Mouse (Mus musculus) heart, postnatal 10 days (tissue): ENCODE measurements at regions not wholly inside any gene's neighbourhood (a gene's known extent, or its start where the extent isn't known, plus 50 kb on each side); places are given as distances from the start of the nearest gene placed in this dataset.

Experiments
- DNase-seq, 2 experiments: peaks; one replicate each; pipeline ENCODE4 v3.0.0; 2021
- intact Hi-C: fragments of 180-260 bp; cut with DNase I; formaldehyde crosslinking; loops from one replicate; pipeline ENCODE4 v1.15.1; 2025

- DNase-seq: no peak
- intact Hi-C loops: no loop called here
Measured at GRCm38 (mm10) chr13:83439619-83440436, 64.0 kb upstream of the Mef2c start.

- intact Hi-C loops: no loop called here
- no peak for DNase-seq
Measured at GRCm38 (mm10) chr13:83444277-83444676, 59.6 kb upstream of the Mef2c start.

GRCm38 (mm10) chr13:83450820-83451219, 53.0 kb upstream of the Mef2c start:
- intact Hi-C loops: no loop called here
- peak; percentile 13 to 34 for DNase-seq

GRCm38 (mm10) chr13:83452987-83453386, 50.8 kb upstream of the Mef2c start:
- intact Hi-C loops: no loop called here
- DNase-seq: no peak
